11 mouse cellular contexts compared by ENCODE assay signal in the genomic region with DNA sequence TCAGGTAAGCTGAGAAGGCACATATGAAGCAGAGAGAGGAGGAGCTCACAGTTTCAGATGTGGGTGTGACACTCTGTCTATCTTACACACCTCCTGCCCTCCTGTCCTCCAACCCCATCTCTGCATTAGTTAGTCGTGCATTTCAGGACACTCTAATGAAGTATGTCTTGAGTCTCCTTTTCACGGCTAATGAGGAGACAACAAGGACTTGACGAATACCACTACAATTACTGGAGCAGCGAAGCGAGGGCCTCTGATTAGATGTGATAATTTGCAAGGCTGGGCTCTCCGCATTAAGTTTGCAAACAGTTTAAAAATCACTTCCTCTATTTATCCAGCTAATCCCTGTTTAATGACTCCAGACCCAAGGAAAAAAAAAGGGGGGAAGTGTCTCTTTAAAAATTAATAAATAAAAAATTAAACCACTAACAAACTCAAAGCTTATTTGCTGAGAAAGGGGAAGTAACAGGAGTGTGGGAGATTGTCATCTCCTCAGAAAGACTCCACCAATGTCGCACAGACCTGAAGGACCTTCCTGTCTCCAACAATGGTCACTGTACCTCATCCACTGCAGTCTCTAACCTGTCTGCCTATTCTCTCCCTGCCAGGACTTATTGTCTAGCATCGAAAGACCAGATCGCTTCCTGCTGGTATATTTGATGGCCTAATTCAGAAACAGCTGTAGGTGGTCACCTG.
DNase-seq lines count a peak whose midpoint lies in the region; ATAC-seq and TF ChIP-seq lines count a peak whose summit lies in the region.
"Had no signal": no experiment of that assay in that cellular context is flagged by ENCODE, and none has a peak within 500 bp of the region (broad histone marks: within the 10 kb centered on the region; RNA-seq: fewer than 3 reads in every experiment).

No protein-coding gene starts in this region.

- H3K4me2 ChIP-seq in forebrain, embryonic 11.5 days (ENCODE audit: low read depth, low read length, severe bottlenecking) = no peak overlapping the region
- no peak overlapping the region for H3K4me2 ChIP-seq in forebrain, embryonic 14.5 days (ENCODE audit: low read length)
- no peak overlapping the region for H3K4me2 ChIP-seq in limb, embryonic 13.5 days (replicated peaks)
- H3K4me2 ChIP-seq in stomach, postnatal 0 days (replicated peaks; ENCODE audit: low read depth) = no peak overlapping the region

- peaks cover 30% of the 10 kb centered on the region for H3K27me3 ChIP-seq in forebrain, embryonic 11.5 days (ENCODE audit: control insufficient read depth, insufficient read depth, low read length)
- H3K27me3 ChIP-seq in forebrain, embryonic 14.5 days (replicated peaks; ENCODE audit: control insufficient read depth, insufficient read depth, low read length) = 0 out of 2 replicates have a peak, but pooled peaks cover 2% of the 10 kb centered on the region
- no peaks in the 10 kb centered on the region for H3K27me3 ChIP-seq in limb, embryonic 13.5 days
- H3K27me3 ChIP-seq in stomach, postnatal 0 days (ENCODE audit: control insufficient read depth, insufficient read depth, low read length) = no peaks in the 10 kb centered on the region

- peak; percentile 52 for DNase-seq in forebrain, embryonic 11.5 days (ENCODE audit: low spot score)
- DNase-seq in forebrain, embryonic 14.5 days (ENCODE audit: low spot score) = no peak
- peak; percentile 13 for DNase-seq in urinary bladder, adult 2 months (ENCODE audit: low spot score)
- no peak for DNase-seq in urinary bladder, postnatal 10 days (ENCODE audit: low spot score)
- peak; percentile 12 for DNase-seq in stomach, postnatal 0 days (ENCODE audit: low spot score)
- no peak for DNase-seq in spleen, postnatal 14 days (ENCODE audit: low spot score in 2 of 2)
- no peak for DNase-seq in lung, postnatal 10 days
- DNase-seq: adrenal gland, postnatal 14 days; heart, postnatal 14 days; liver had no signal

- no peak for TF ChIP-seq EP300 in stomach, postnatal 0 days (optimal IDR thresholded peaks at IDR 0.05)

- no peak overlapping the region for H3K27ac ChIP-seq in forebrain, embryonic 11.5 days (ENCODE audit: low read depth, low read length)
- no peak overlapping the region for H3K27ac ChIP-seq in forebrain, embryonic 14.5 days (ENCODE audit: low read depth, low read length)
- no peak overlapping the region for H3K27ac ChIP-seq in limb, embryonic 13.5 days
- no peak overlapping the region for H3K27ac ChIP-seq in stomach, postnatal 0 days (replicated peaks)

- 18% methylated on average over 9 of the region's 9 CpGs for WGBS in forebrain, embryonic 11.5 days
- 8% methylated on average over 9 of the region's 9 CpGs for WGBS in forebrain, embryonic 14.5 days
- WGBS in limb, embryonic 13.5 days = 30% methylated on average over 9 of the region's 9 CpGs
- 38% methylated on average over 9 of the region's 9 CpGs for WGBS in stomach, postnatal 0 days

- H3K4me1 ChIP-seq in forebrain, embryonic 11.5 days (replicated peaks; ENCODE audit: control insufficient read depth, insufficient read depth, low read length) = peaks cover 19% of the 10 kb centered on the region
- H3K4me1 ChIP-seq in forebrain, embryonic 14.5 days (ENCODE audit: control insufficient read depth, insufficient read depth, low read length) = peaks cover 19% of the 10 kb centered on the region
- peaks cover 45% of the 10 kb centered on the region for H3K4me1 ChIP-seq in limb, embryonic 13.5 days
- no peaks in the 10 kb centered on the region; the same call in 1 of the 2 replicates for H3K4me1 ChIP-seq in stomach, postnatal 0 days (replicated peaks; ENCODE audit: control insufficient read depth, insufficient read depth)

- no peak for TF ChIP-seq CTCF in stomach, postnatal 0 days (IDR thresholded peaks at IDR 0.05; ENCODE audit: low read depth)

- H3K9me3 ChIP-seq in forebrain, embryonic 11.5 days (ENCODE audit: control insufficient read depth, low read length) = no peaks in the 10 kb centered on the region
- H3K9me3 ChIP-seq in forebrain, embryonic 14.5 days (replicated peaks; ENCODE audit: control insufficient read depth, low read length) = no peaks in the 10 kb centered on the region
- no peaks in the 10 kb centered on the region for H3K9me3 ChIP-seq in limb, embryonic 13.5 days
- no peaks in the 10 kb centered on the region for H3K9me3 ChIP-seq in stomach, postnatal 0 days (ENCODE audit: control insufficient read depth, low read length)

- no peak overlapping the region for H3K4me3 ChIP-seq in forebrain, embryonic 11.5 days (ENCODE audit: low read depth, low read length)
- no peak overlapping the region for H3K4me3 ChIP-seq in forebrain, embryonic 14.5 days (ENCODE audit: low read depth, low read length)
- no peak overlapping the region for H3K4me3 ChIP-seq in limb, embryonic 13.5 days
- H3K4me3 ChIP-seq in stomach, postnatal 0 days (ENCODE audit: low read depth, low read length) = no peak overlapping the region

- peak; percentile 46; the same call in 1 of the 2 replicates for ATAC-seq in forebrain, embryonic 11.5 days (replicated peaks; ENCODE audit: low FRiP score)
- no peak for ATAC-seq in forebrain, embryonic 14.5 days
- ATAC-seq in limb, embryonic 13.5 days (ENCODE audit: low FRiP score, low read depth) = no peak
- no peak for ATAC-seq in stomach, postnatal 0 days (ENCODE audit: low FRiP score, low TSS enrichment)

- H3K36me3 ChIP-seq in forebrain, embryonic 11.5 days (ENCODE audit: control insufficient read depth, insufficient read depth, low read length) = no peaks in the 10 kb centered on the region
- no peaks in the 10 kb centered on the region for H3K36me3 ChIP-seq in forebrain, embryonic 14.5 days (ENCODE audit: control insufficient read depth, insufficient read depth, low read length)
- H3K36me3 ChIP-seq in limb, embryonic 13.5 days = no peaks in the 10 kb centered on the region
- no peaks in the 10 kb centered on the region for H3K36me3 ChIP-seq in stomach, postnatal 0 days (ENCODE audit: control insufficient read depth, insufficient read depth, low read length)

- no peak overlapping the region for H3K9ac ChIP-seq in forebrain, embryonic 11.5 days (ENCODE audit: low read length)
- no peak overlapping the region for H3K9ac ChIP-seq in forebrain, embryonic 14.5 days (ENCODE audit: low read length)
- 0 out of 2 replicates have a peak overlapping the region, but pooled peaks have one; percentile 35 for H3K9ac ChIP-seq in limb, embryonic 13.5 days
- H3K9ac ChIP-seq in stomach, postnatal 0 days (ENCODE audit: low read length) = no peak overlapping the region

Comparison
In these comparisons a context has a peak if more than half of its experiments do, and no peak if none do; other contexts are left out.
1. DNase-seq: peak in forebrain, embryonic 11.5 days (single experiment), urinary bladder, adult 2 months (single experiment) and stomach, postnatal 0 days (single experiment); none in forebrain, embryonic 14.5 days (single experiment), urinary bladder, postnatal 10 days (single experiment), spleen, postnatal 14 days (0 of 2) and lung, postnatal 10 days (single experiment).